Mouse (Mus musculus): ENCODE measurements around the gene Mup20. TPM values are rescaled to one million over a fixed set of nuclear protein-coding genes. Genes with fewer than 3 reads are reported as not detected.
A peak's percentile ranks its signal among the peaks of the same experiment; 100 is the strongest.
"Not testable (repeated sequence)": the region's sequence is repeated elsewhere in the genome, so short reads cannot be mapped to it uniquely, and the experiment has no call there.

The Mup20 gene
- not detected in 2 replicates for polyA plus RNA-seq (2016; fragmentation: Nextera tagmentation; extraction: Ambion mirVana)

DNA sequence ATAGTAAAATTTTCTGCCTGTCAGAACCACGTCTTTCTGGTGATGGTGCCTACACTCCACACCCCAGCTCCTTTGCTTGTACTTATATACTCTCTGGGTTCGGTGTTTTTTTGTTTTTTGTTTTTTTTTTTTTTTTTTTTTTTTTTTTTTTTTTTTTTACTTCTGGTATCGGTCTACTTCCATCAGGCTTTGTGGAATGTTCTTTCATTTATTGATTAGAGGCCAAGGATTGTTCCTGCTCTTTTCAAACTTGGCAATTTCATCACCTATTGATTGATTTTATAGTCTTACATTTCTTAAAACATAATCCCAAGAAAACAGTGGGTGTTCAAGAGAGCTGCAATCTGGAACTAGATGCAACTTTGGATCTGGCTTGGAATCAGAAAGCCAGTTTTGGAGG is at the start of gene Mup20:
Gene Mup20, minus strand, starts transcription at position 101 of the 400 bp plus-strand sequence.
- WGBS, result 98% methylated on average over 3 of the region's 3 CpGs
- H3K27me3 ChIP-seq (ENCODE audit: poor library complexity, severe bottlenecking); H3K4me3 ChIP-seq; H3K9me3 ChIP-seq; H3K4me1 ChIP-seq; H3K36me3 ChIP-seq (replicated peaks); H3K27ac ChIP-seq; DNase-seq (ENCODE audit: extremely low spot score, low spot score): not testable (repeated sequence)

DNA sequence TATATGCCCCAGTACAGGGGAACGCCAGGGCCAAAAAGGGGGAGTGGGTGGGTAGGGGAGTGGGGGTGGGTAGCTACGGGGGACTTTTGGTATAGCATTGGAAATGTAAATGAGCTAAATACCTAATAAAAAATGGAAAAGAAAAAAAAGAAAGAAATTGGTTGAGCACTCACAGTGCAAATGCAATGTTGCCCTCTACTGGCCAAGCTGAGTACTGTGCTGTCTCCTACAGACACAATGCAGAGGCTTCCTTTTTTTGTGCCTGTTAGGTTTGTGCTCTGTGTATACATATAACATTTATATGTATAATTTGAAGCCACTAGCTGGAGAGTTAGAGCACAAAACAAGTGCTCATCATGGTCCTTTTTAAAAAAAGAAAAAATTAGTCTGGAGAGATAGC is 49.4 kb upstream of the Mup20 start:
- not testable (repeated sequence) for H3K36me3 ChIP-seq (replicated peaks); H3K4me1 ChIP-seq; H3K27ac ChIP-seq; H3K4me3 ChIP-seq; H3K27me3 ChIP-seq (ENCODE audit: poor library complexity, severe bottlenecking); H3K9me3 ChIP-seq
- WGBS, result 78% methylated on average over 2 of the region's 2 CpGs
- peak; percentile 15 for DNase-seq (ENCODE audit: extremely low spot score, low spot score)

DNA sequence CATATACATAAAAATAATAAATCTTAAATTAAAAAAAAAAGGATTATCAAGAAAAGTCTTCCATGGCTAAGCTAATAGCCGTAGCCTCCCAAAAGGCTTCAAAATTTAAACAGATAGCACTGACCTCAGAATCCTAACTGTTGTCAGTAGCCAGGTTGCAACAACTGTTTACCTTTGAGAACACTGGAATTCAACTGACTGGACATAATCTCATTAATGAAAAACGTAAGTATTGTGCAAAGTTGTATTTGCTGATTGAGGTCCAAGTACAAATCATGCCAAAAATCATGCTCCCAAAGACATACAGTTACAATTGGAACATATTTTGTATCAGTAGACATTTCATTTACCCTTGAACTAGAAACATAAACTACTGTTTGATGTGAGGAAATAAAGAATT is 34.0 kb upstream of the Mup20 start:
- Histone ChIP-seq H3K4me3 (no peak overlapping the region), H3K9me3 (no peaks in the 10 kb centered on the region), H3K27me3 (ENCODE audit: poor library complexity, severe bottlenecking) (no peaks in the 10 kb centered on the region), H3K36me3 (replicated peaks) (no peaks in the 10 kb centered on the region), H3K27ac (no peak overlapping the region), H3K4me1 (no peaks in the 10 kb centered on the region)
- no peak for DNase-seq (ENCODE audit: extremely low spot score, low spot score)
- 86% methylated on average over 2 of the region's 2 CpGs for WGBS

DNA sequence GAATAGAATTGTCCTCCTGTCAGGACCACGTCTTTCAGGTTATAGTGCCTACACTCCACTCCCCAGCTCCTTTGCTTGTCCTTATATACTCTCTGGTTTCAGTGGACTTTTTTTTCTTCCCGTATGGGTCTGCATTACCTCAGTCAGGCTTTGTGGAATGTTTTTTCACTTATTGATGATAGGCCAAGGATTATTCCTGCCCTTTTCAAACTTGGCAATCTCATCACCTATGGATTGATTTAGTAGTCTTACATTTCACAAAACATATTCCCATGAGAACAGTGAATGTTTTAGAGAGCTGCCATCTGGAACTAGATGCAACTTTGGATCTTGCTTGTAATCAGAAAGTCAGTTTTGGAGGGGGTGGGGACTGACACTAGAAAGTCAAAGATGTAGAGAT is 33.3 kb upstream of the Mup20 start, which contains the start of gene Mup3:
Gene Mup3, minus strand, starts transcription at position 102 of the 400 bp plus-strand sequence.
- WGBS, result 82% methylated on average over 2 of the region's 2 CpGs
- H3K27me3 ChIP-seq (ENCODE audit: poor library complexity, severe bottlenecking), result no peaks in the 10 kb centered on the region
- no peak within 1 kb of the TSS for H3K4me3 ChIP-seq
- no peak within 1 kb of the TSS for H3K27ac ChIP-seq
- H3K9me3 ChIP-seq, result no peaks in the 10 kb centered on the region
- no peak for DNase-seq (ENCODE audit: extremely low spot score, low spot score)
- H3K36me3 ChIP-seq (replicated peaks), result no peaks in the 10 kb centered on the region
- H3K4me1 ChIP-seq, result no peaks in the 10 kb centered on the region

DNA sequence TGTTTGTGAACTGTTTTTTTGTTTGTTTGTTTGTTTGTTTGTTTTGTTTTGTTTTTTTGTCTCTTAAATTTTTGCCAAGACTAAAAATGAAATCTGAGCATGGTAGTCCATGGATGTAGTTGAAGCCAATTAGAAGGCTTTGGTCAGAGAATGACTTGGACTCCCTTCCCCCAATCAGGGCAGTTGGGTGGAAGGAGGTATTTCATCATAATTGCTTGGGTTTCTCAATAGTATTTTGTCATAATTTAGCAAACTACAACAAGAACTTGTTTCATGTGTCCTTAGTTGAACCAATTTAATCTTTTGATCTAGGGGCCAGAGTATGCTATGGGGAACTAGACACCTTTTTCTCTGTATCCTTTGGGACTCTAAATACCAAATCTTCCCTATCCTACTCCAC is 28.8 kb upstream of the Mup20 start:
- H3K36me3 ChIP-seq (replicated peaks), result no peaks in the 10 kb centered on the region
- no peaks in the 10 kb centered on the region for H3K27me3 ChIP-seq (ENCODE audit: poor library complexity, severe bottlenecking)
- no peak for DNase-seq (ENCODE audit: extremely low spot score, low spot score)
- H3K4me3 ChIP-seq, result no peak overlapping the region
- H3K4me1 ChIP-seq, result no peaks in the 10 kb centered on the region
- H3K27ac ChIP-seq, result no peak overlapping the region
- H3K9me3 ChIP-seq, result no peaks in the 10 kb centered on the region

DNA sequence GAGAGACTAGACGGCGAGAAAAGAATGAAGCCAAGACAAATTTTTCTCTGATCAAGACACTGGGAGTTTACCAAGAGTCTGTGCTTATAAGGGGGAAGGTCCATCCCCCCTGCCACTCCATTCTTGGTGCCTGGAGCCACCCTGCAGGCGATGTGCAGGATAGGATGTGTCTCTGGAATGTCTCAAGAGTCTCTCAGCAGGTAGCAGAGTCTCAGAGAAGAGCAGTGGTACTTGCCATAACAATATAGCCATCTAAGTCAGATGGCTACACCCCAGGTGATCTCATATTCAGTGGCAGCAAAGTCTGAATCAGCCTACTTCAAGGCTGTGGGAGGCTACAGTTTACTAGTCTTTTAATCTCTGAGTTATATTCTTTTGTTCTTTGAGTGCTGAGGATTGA is 21.2 kb upstream of the Mup20 start:
- no peak overlapping the region for H3K27ac ChIP-seq
- no peaks in the 10 kb centered on the region for H3K4me1 ChIP-seq
- H3K4me3 ChIP-seq, result no peak overlapping the region
- H3K9me3 ChIP-seq, result 0 out of 2 replicates have a peak, but pooled peaks cover 5% of the 10 kb centered on the region
- no peak for DNase-seq (ENCODE audit: extremely low spot score, low spot score)
- 73% methylated on average over 3 of the region's 3 CpGs for WGBS
- no peaks in the 10 kb centered on the region for H3K36me3 ChIP-seq (replicated peaks)
- no peaks in the 10 kb centered on the region for H3K27me3 ChIP-seq (ENCODE audit: poor library complexity, severe bottlenecking)

DNA sequence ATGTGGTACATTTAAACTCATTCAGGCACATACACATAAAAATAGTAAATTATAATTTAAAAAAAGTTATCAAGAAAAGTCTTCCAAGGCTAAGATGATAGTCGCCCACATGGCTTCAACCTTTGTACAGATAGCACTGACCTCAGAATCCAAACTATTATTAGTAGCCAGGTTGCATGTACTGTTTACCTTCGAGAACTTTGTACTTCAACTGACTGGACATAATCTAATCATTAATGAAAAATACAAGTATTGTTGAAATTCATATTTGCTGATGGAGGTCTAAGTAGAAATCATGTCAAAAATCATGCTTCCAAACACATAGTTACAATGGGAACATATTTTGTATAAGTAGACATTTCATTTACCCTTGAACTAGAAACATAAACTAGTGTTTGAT is 822 bp upstream of the Mup20 start:
- not testable (repeated sequence) for H3K27ac ChIP-seq; H3K27me3 ChIP-seq (ENCODE audit: poor library complexity, severe bottlenecking); H3K4me1 ChIP-seq; H3K9me3 ChIP-seq; H3K4me3 ChIP-seq; DNase-seq (ENCODE audit: extremely low spot score, low spot score); H3K36me3 ChIP-seq (replicated peaks)
- WGBS, result 88% methylated on average over 2 of the region's 2 CpGs

DNA sequence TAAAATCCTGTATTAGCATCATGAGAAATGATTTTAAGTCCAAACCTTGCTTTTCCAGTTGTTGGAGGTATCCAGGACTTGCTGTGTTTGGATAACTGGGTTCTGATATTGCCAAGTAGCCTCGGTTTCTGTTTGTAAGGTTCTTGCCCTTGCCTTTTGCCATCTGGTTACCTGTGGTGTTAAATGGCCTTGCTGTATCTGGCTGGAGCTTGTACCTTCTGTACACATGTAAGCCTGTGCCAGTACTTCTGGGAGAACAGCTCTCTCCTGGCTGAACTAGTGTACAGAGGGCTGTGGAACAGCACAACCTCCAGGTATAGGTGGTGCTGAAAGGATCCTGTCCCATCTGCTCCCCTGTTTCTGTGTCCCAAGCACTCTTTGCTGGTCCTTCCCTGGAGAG is 27.7 kb downstream of the Mup20 start:
- Histone ChIP-seq H3K4me3 (no peak overlapping the region), H3K36me3 (replicated peaks) (no peaks in the 10 kb centered on the region), H3K9me3 (no peaks in the 10 kb centered on the region), H3K4me1 (no peaks in the 10 kb centered on the region), H3K27ac (no peak overlapping the region), H3K27me3 (ENCODE audit: poor library complexity, severe bottlenecking) (no peaks in the 10 kb centered on the region)
- WGBS, result 100% methylated on average over 1 of the region's 1 CpGs
- no peak for DNase-seq (ENCODE audit: extremely low spot score, low spot score)

DNA sequence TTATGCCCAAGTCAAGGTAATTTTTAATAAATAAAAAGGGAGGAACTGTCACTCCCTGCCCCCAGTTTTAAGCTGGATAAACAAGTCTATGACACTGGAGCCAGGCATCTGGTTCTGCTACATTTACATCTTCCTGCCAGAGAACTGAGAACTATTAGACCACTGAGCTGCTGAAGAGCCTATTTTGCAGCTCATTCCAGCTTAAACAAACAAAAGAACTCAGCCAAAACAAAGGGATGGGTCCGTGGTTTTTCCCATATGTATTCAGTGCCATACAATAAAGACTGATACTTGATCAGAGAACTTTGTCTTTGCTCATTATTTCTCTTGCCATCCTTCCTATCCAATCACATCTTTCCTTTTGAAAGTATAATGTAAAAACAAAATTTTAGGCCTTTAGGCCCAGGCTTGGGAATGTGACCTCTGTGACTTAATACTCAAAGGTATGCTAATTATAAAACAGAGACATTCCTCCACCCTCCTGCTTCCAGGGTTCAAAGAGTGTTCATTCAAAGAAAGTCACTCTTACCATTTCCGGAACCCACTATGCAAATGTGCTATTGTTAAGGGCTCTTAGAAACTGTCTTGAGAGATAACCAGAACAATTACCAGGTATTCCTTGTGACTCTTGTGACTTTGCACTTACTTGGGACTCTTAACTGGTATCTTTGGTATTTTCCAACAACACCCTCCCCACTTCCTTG is 29.6 kb downstream of the Mup20 start:
- H3K36me3 ChIP-seq (replicated peaks), result no peaks in the 10 kb centered on the region
- H3K4me3 ChIP-seq, result no peak overlapping the region
- WGBS, result 71% methylated on average over 2 of the region's 2 CpGs
- H3K27me3 ChIP-seq (ENCODE audit: poor library complexity, severe bottlenecking), result no peaks in the 10 kb centered on the region
- no peaks in the 10 kb centered on the region for H3K9me3 ChIP-seq
- H3K27ac ChIP-seq, result no peak overlapping the region
- no peak for DNase-seq (ENCODE audit: extremely low spot score, low spot score)
- no peaks in the 10 kb centered on the region for H3K4me1 ChIP-seq

DNA sequence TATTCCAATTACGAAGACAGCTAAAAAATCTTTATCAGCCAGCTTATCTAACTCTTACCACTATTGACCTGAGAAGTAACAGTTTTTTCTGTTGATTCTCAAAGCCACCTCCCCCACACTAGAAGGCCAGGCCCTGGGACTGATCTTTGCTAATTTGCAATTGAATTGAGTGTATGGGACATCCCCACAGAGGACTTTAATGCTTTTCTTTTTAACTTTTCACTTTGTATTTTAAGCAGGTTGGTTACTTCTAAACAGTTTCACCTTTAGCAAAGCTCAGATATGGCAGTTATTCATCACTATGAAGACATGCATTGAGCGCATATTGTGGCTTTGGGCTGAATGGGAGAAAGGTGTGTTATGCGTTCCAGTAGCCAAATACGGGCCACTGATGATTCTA is 30.3 kb downstream of the Mup20 start:
- 92% methylated on average over 4 of the region's 4 CpGs for WGBS

DNA sequence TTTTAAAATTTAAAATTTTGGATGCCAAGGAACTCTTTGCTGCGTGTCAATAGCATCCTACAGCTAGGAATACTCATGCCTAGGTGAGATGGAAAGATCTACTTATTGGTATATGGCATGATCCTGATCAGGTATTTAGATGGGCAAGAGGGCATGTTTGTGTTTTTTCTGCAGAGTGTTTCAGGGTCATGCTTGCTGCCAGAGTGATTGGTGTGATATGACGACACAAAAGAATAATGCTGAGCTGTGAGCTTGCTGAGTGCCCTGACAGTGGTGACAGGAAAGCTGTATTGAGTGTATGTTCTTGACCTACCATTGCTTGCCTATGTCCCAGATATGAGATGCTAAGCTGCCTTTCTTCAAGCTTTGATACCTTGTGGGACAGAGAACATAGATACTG is 30.8 kb downstream of the Mup20 start:
- H3K4me3 ChIP-seq, result no peak overlapping the region
- no peaks in the 10 kb centered on the region; the same call in 1 of the 2 replicates for H3K9me3 ChIP-seq
- H3K27ac ChIP-seq, result no peak overlapping the region
- H3K36me3 ChIP-seq (replicated peaks), result no peaks in the 10 kb centered on the region
- 81% methylated on average over 2 of the region's 2 CpGs for WGBS
- DNase-seq (ENCODE audit: extremely low spot score, low spot score), result no peak
- H3K27me3 ChIP-seq (ENCODE audit: poor library complexity, severe bottlenecking), result no peaks in the 10 kb centered on the region
- no peaks in the 10 kb centered on the region for H3K4me1 ChIP-seq

More for the DNA sequence above, 30.3 kb downstream of the Mup20 start:
- no peaks in the 10 kb centered on the region for H3K27me3 ChIP-seq (ENCODE audit: poor library complexity, severe bottlenecking)
- H3K36me3 ChIP-seq (replicated peaks), result no peaks in the 10 kb centered on the region
- H3K9me3 ChIP-seq, result no peaks in the 10 kb centered on the region; the same call in 1 of the 2 replicates
- no peaks in the 10 kb centered on the region for H3K4me1 ChIP-seq
- H3K4me3 ChIP-seq, result no peak overlapping the region
- H3K27ac ChIP-seq, result no peak overlapping the region
- no peak for DNase-seq (ENCODE audit: extremely low spot score, low spot score)

DNA sequence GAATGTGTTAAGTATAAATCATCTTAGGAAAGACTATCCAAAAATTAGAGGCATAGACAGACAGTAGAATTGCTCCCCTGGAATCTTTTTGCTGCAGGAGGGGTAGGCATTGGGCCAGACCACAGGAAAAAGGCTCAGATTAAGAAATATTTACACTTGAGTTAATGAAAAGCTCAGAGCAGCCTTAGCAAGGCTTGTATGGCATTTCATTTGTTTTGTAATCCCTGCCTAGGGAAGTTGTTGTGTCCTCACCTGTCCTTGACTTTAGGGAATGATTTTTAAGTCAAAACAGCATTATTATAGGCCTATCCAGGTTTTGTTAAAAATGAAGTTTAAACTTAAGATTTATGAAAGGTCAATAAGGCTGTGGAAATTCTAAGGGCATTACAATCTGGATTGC is 33.4 kb downstream of the Mup20 start:
- not testable (repeated sequence) for H3K27ac ChIP-seq; H3K36me3 ChIP-seq (replicated peaks); H3K4me3 ChIP-seq; H3K27me3 ChIP-seq (ENCODE audit: poor library complexity, severe bottlenecking); H3K9me3 ChIP-seq; H3K4me1 ChIP-seq; DNase-seq (ENCODE audit: extremely low spot score, low spot score)
